Mouse (Mus musculus) liver, adult 2 months (tissue): ENCODE measurements around the gene Ngf.

Experiments
- CTCF ChIP-seq: fragments of 200-500 bp; IDR thresholded peaks from 2 replicates; pipeline ENCODE4 v1.5.1; 2011; ENCODE audit warnings: low read depth, low read length, control low read depth
- POLR2A ChIP-seq: fragments of 200-500 bp; IDR thresholded peaks from 2 replicates; pipeline ENCODE4 v1.6.1; 2011; ENCODE audit warnings: low read length, control low read depth; ENCODE audit not compliant: insufficient read depth; ENCODE audit errors: extremely low read depth

- TF ChIP-seq CTCF: no peak
- no peak for TF ChIP-seq POLR2A
Measured at GRCm38 (mm10) chr3:102524951-102525350, 55.2 kb downstream of the Ngf start.
